In genomic region chr7:131575246-131575645, GRCm38 (mm10) we compare ENCODE assay signal across 29 mouse cellular contexts. TPM values are rescaled to one million over a fixed set of nuclear protein-coding genes. Genes with fewer than 3 reads are reported as not detected.
"Had no signal": no experiment of that assay in that cellular context is flagged by ENCODE, and none has a peak within 500 bp of the region (broad histone marks: within the 10 kb centered on the region; RNA-seq: fewer than 3 reads in every experiment).

No protein-coding gene starts in this region.

- H3K27ac ChIP-seq: kidney, postnatal 0 days; liver, embryonic 13.5 days; neural tube, embryonic 13.5 days; stomach, embryonic 15.5 days had no signal

- H3K4me2 ChIP-seq: liver, embryonic 13.5 days; midbrain, embryonic 11.5 days; neural tube, embryonic 13.5 days; stomach, embryonic 15.5 days had no signal

- H3K9ac ChIP-seq: liver, embryonic 13.5 days; neural tube, embryonic 13.5 days; stomach, embryonic 15.5 days had no signal

- H3K9me3 ChIP-seq: liver, embryonic 13.5 days; neural tube, embryonic 13.5 days; stomach, embryonic 15.5 days had no signal

- H3K4me3 ChIP-seq: liver, embryonic 13.5 days; myocyte; neural tube, embryonic 13.5 days; stomach, embryonic 15.5 days had no signal

- DNase-seq: kidney, adult 2 months; kidney, postnatal 25 days; liver, embryonic 13.5 days; lung, adult 2 months; lung, postnatal 14 days; lung, postnatal 4 days; midbrain, embryonic 14.5 days; retina, postnatal 1 day; right cerebral cortex, postnatal 25 days; spleen, adult 18-20 months; thymus, postnatal 14 days; thymus, postnatal 4 days had no signal

- H3K4me1 ChIP-seq: liver, embryonic 13.5 days; neural tube, embryonic 13.5 days; stomach, embryonic 15.5 days had no signal

- H3K27me3 ChIP-seq: liver, embryonic 13.5 days; neural tube, embryonic 13.5 days; stomach, embryonic 15.5 days had no signal

RNA-seq across cellular contexts. Expression of gene Hmx2, which starts 26.7 kb away (rescaled TPM):
- total RNA-seq: layer of hippocampus, adult 8-10 months; layer of hippocampus, postnatal 10 days; left cerebral cortex, postnatal 25 days; liver, adult 2 months; megakaryocyte-erythroid progenitor cell, adult 5-6 weeks; monocyte, adult 5-6 weeks; neutrophil, adult 5-6 weeks had no signal
- polyA plus RNA-seq: kidney, embryonic 14.5 days; limb, embryonic 11.5 days; liver, adult 2 months; liver, embryonic 13.5 days; liver, embryonic 16.5 days; lung, adult 2 months; lung, embryonic 16.5 days had no signal

RNA-seq across cellular contexts. Expression of gene Hmx3, which starts 32.6 kb away (rescaled TPM):
- total RNA-seq: layer of hippocampus, adult 8-10 months; layer of hippocampus, postnatal 10 days; left cerebral cortex, postnatal 25 days; liver, adult 2 months; megakaryocyte progenitor cell, adult 5-6 weeks; megakaryocyte-erythroid progenitor cell, adult 5-6 weeks; monocyte, adult 5-6 weeks; neutrophil, adult 5-6 weeks had no signal
- polyA plus RNA-seq: kidney, embryonic 14.5 days; limb, embryonic 11.5 days; liver, adult 2 months; liver, embryonic 13.5 days; liver, embryonic 16.5 days; lung, adult 2 months; lung, embryonic 16.5 days had no signal
